Mouse (Mus musculus) ovary, postnatal 36 days (tissue): ENCODE measurements at regions not wholly inside any gene's neighbourhood (a gene's known extent, or its start where the extent isn't known, plus 50 kb on each side); places are given as distances from the start of the nearest gene placed in this dataset.
"Not testable (repeated sequence)": the region's sequence is repeated elsewhere in the genome, so short reads cannot be mapped to it uniquely, and the experiment has no call there.

Experiments
- DNase-seq: peaks from one replicate; pipeline ENCODE4 v3.0.0; 2022; ENCODE audit warnings: low spot score, mixed read lengths

DNA sequence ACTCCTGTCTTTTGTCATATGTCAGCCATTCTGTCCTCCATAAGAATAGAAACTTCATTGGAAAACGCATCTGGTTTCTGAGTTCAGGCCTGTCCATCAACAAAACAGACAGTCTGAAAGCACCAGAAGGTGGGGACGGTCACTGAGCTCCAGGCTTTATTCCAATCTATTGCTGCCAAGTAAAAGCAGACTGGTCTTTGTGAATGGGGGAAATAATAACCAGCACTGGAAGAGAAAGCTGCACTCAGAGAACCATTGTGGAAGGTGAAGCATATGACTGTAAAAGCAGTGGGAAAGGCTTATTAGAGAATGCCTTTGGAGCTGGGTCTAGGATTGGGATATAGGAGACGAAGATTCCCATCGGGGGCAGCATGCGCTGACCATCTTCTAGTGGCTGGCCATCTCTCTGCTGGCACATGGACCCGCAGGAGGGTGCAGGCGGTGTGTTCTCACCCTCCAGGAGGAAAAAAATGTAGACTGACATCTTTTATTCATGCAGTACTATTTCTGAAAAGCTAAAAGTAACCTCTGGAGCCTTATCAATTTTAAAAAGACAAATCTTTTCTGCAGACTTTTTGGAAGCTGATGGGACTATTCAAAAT lies 1638.0 kb downstream of the Car8 start:
- no peak for DNase-seq

DNA sequence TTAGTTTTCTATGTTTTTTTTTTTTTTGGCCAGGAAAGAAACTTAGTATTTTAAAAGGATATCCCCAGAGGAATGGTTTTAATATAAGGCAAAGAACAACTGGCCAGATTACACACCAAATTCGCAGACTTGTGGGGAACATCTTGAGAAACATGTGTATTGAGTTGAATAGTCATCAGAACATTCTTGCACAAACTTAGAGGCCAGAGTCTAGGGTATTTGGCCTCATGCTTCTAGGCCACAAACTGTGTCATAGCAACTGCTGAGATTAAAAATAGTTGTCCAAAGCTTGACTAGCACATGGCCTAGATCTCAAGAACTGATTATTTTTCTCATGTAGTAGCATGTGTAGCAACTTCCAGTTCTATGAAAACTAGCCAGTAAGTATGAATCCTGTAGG lies 1642.5 kb downstream of the Car8 start:
- DNase-seq, result no peak

DNA sequence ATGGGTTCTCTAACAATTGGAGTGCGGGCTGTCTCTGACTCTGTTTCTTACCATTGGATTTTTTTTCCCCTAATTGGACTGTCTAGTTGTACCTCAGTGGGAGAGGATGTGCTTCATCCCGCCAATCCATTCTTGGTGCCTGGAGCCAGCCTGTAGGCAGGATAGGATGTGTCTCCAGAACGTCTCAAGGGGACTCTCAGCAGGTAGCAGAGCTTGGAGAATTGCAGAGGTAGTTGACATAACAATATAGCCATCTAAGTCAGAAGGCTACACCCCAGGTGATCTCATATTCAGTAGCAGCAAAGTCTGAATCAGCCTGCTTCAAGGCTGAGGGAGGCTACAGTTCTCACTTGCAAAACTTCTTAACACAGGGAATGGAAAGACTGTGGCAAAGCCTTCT lies 1646.0 kb downstream of the Car8 start:
- not testable (repeated sequence) for DNase-seq

DNA sequence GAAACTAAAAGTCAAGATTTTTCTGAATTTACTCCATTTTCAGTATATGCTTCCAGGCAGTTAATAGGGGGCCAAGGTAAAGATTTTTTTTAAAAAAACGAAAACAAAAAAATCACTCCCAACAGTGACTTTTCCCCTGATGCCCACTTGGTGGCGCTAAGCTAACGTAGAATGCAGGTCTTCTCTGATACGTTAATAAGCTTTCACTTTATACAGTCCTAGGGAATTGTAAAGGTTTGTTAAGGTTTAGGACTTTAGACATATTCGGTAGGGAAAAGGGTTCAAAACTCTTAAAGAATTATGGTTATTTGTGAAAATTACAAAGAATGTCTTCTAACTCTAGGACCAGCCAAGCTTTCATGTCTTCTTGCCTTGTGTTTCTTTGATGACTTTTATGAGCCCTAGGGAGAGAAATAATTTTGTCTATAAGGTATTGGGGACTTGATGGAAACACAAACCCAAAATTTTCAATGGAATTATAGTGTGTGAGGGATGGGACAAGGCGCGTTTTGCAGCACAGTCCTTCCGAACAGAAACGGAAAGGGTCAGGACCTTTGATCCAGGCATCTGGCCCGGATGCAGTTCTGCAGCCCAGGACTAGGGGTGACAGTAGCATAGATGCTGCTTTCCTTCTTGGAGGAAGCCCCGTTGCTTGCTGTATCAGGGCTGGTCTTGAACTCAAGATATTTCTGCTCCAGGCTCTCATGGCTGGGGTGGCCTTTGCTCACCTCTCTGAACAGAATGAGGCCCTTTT lies 1677.1 kb downstream of the Car8 start:
- DNase-seq, result peak; percentile 23

GRCm38 (mm10) chr4:6539626-6540025 lies 1699.2 kb downstream of the Car8 start:
- DNase-seq, result no peak

- DNase-seq, result no peak
These were observed 1706.4 kb downstream of the Car8 start for GRCm38 (mm10) chr4:6532441-6532840.

DNA sequence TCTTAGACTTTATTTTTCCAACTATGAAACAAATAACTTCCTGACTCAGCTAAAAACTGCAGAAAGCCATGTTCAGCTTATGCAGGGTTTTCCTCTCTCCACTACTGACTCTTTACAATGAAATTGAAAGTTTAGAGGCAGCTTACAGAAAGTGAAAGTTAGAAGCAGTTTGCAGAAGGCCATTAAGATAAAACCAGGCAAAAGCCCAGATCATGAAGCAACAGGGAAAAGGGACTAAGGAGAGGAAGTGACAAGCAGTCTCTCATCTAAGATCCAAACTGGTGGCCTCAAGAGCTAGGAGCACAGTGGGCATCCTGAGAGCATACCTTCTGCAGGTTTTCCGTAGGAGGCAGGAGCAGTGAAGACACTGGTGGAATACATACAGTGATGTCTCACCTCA lies 1721.2 kb downstream of the Car8 start:
- no peak for DNase-seq

DNA sequence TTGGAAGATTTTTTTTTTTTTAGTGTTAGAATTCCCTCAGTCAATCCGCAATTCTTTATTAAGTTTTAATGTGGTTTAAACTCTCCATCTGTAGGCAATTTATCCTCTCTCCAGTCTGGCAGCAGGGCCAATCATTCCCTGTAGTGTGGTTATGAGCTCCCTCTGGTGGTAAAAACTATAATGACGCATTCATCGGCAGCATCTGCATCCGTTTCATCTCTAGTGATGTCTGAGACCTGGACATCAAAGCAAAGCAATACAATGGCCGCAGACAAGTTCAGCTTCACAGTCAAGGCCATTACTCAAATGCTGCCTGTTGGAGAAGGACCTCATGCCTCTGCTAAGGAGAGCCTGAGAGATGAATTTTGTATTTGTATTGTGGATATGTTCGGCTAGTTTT lies 1721.7 kb upstream of the Impad1 start:
- no peak for DNase-seq

DNA sequence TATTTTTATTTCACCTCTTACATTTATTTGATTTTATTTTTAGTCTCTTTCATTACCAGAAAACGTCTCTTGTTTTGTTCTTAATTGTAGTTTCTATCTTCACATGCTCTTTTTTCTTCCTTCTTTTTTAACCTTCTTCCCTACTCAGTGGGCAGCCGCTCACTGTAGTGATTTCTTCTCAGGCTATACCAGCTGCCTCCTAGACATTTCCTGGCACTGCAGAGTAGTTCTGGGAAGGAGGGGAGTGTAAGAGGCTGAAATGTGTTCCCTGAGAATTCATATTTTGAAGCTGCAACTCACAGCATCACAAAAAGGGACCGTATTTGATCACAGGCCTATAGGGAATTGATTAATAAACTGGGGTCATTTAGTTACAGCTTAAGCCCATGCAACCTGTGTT lies 1720.5 kb upstream of the Impad1 start:
- no peak for DNase-seq

DNA sequence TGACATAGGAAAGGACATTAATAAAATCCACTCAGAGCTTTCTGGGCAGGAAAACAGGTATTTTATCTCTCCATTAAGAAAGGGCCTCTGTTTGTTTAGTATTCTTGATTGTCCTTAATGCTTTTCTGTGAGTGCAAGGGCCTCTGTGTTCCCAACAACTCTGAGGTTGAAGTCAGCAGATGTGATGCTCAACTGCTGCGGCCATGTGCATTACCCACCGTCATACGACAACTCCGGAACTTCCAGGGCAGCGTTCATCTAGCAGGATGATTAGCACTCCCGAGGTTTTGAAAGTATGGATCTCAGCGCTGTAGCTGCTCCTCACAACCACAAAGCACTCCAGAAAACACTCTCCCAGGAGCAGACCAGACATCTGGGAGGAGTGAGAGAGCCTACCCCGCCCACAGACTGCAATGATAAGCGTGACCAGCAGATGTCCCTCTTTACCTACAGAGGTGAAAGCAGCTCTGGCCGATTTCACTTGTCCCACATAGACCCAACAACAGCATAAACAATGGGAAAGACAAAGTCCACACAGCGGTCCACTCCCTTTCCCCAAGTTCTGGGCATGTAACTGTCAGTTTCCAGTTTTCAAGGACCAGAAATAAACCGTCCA lies 1719.7 kb upstream of the Impad1 start:
- DNase-seq, result peak; percentile 69

DNA sequence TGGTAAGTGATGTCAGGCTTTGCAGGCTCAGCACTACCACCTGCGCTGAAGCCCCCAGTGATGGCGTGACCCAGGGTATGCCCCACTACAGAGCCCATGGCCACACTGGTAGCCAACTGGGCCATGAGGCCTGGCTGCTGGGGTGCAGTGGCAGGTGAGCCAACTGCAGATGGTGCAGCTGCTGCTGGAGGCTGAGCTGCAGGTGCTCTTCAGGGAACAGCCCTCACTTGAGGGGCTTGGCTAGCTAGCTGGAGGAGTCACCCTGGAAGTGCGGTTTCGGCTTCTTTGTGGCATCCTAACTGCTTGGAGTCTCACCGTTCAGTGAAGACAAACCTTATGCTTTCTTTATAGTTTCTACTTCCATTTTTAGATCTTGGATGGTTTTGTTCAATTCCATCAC lies 1714.9 kb upstream of the Impad1 start:
- DNase-seq, result no peak
